Comparison of ENCODE assay signal across 22 mouse cellular contexts in genomic region chr9:14710910-14711309, GRCm38 (mm10). TPM values are rescaled to one million over a fixed set of nuclear protein-coding genes. Genes with fewer than 3 reads are reported as not detected.
"Had no signal": no experiment of that assay in that cellular context is flagged by ENCODE, and none has a peak within 500 bp of the region (broad histone marks: within the 10 kb centered on the region; RNA-seq: fewer than 3 reads in every experiment).

No protein-coding gene starts in this region.

- H3K27ac ChIP-seq: neural tube, embryonic 13.5 days; neural tube, embryonic 15.5 days; stomach, embryonic 15.5 days; stomach, postnatal 0 days had no signal

- H3K9me3 ChIP-seq: neural tube, embryonic 13.5 days; neural tube, embryonic 15.5 days; stomach, embryonic 15.5 days had no signal

- DNase-seq: retina, postnatal 1 day; right cerebral cortex, adult 18-20 months; right cerebral cortex, postnatal 14 days; right cerebral cortex, postnatal 25 days; right cerebral cortex, postnatal 4 days; spleen, adult 18-20 months; thymus, adult 18-20 months; thymus, adult 2 months; thymus, postnatal 14 days; thymus, postnatal 25 days; thymus, postnatal 36 days; thymus, postnatal 4 days had no signal

- H3K27me3 ChIP-seq: neural tube, embryonic 13.5 days; neural tube, embryonic 15.5 days; stomach, embryonic 15.5 days had no signal

- H3K4me3 ChIP-seq: neural tube, embryonic 13.5 days; neural tube, embryonic 15.5 days; stomach, embryonic 15.5 days had no signal

- H3K4me1 ChIP-seq: stomach, embryonic 15.5 days had no signal

- H3K9ac ChIP-seq: neural tube, embryonic 13.5 days; neural tube, embryonic 15.5 days; stomach, embryonic 15.5 days had no signal

- H3K36me3 ChIP-seq: neural tube, embryonic 13.5 days; neural tube, embryonic 15.5 days; stomach, embryonic 15.5 days had no signal

RNA-seq across cellular contexts. Expression of gene Piwil4, which starts 29.6 kb away (rescaled TPM):
- total RNA-seq: neutrophil, adult 5-6 weeks had no signal
- polyA plus RNA-seq: neural tube, embryonic 13.5 days had no signal

RNA-seq across cellular contexts. Expression of gene 1700012B09Rik, which starts 59.9 kb away (rescaled TPM):
- total RNA-seq: neutrophil, adult 5-6 weeks had no signal
- polyA plus RNA-seq: neural tube, embryonic 13.5 days; small intestine, adult 2 months; spleen, adult 2 months; stomach, embryonic 14.5 days; stomach, embryonic 15.5 days; stomach, embryonic 16.5 days; stomach, postnatal 0 days; urinary bladder, adult 2 months had no signal
